ENCODE assay signal across 8 mouse cellular contexts in the genomic region with DNA sequence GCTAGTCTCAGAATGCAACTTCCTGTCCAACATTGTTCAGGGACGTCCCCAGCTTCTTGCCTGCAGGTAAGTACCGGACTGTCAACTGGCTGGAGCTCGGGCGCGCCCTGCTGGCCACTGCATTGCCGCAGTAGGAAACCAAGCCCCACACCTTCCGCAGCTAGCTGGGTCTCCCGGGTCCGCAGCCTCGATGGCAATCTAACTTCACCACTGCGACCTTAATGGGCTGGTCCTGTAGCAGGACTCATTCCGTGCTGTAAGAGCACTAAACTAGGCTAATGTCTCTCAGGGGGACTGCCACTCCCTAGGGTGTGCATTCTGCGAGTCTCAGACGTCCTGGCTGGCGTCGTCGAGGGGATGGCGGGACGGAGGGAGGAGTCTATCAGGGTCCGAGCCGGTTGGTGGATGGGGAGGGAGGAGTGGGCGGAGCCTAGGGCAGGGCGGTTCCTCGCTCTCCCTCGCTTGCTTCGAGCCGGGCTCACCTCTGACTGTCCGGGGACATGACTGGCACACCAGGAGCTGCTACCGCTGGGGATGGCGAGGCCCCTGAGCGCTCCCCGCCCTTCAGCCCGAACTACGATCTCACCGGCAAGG. TPM values are rescaled to one million over a fixed set of nuclear protein-coding genes. Genes with fewer than 3 reads are reported as not detected.
DNase-seq lines count a peak whose midpoint lies in the region; ATAC-seq and TF ChIP-seq lines count a peak whose summit lies in the region.

No protein-coding gene starts in this region.

- H3K9ac ChIP-seq in forebrain, embryonic 13.5 days, result no peak overlapping the region; the same call in 1 of the 2 replicates

- 0 out of 2 replicates have a peak, but pooled peaks cover 3% of the 10 kb centered on the region for H3K9me3 ChIP-seq in forebrain, embryonic 13.5 days (replicated peaks)
- H3K9me3 ChIP-seq in hindbrain, embryonic 10.5 days, result 0 out of 2 replicates have a peak, but pooled peaks cover 4% of the 10 kb centered on the region

- peaks cover 40% of the 10 kb centered on the region for H3K27me3 ChIP-seq in forebrain, embryonic 13.5 days
- peaks cover 61% of the 10 kb centered on the region for H3K27me3 ChIP-seq in hindbrain, embryonic 10.5 days (ENCODE audit: insufficient read depth, poor library complexity, severe bottlenecking)

- H3K36me3 ChIP-seq in forebrain, embryonic 13.5 days (ENCODE audit: poor library complexity, severe bottlenecking), result no peaks in the 10 kb centered on the region
- H3K36me3 ChIP-seq in hindbrain, embryonic 10.5 days, result no peaks in the 10 kb centered on the region

- TF ChIP-seq CTCF in left cerebral cortex, adult 2 months (IDR thresholded peaks at IDR 0.05), result peak; percentile 74

- WGBS in forebrain, embryonic 13.5 days, result 1% methylated on average over 32 of the region's 35 CpGs
- 2% methylated on average over 35 of the region's 35 CpGs for WGBS in hindbrain, embryonic 10.5 days

- no peak overlapping the region for H3K27ac ChIP-seq in forebrain, embryonic 13.5 days
- no peak overlapping the region for H3K27ac ChIP-seq in hindbrain, embryonic 10.5 days
- no peak overlapping the region for H3K27ac ChIP-seq in left cerebral cortex, adult 2 months

- peaks cover 24% of the 10 kb centered on the region for H3K4me1 ChIP-seq in forebrain, embryonic 13.5 days
- peaks cover 48% of the 10 kb centered on the region for H3K4me1 ChIP-seq in hindbrain, embryonic 10.5 days (replicated peaks)

- peak; percentile 67 for ATAC-seq in forebrain, embryonic 13.5 days
- peak; percentile 91 for ATAC-seq in megakaryocyte, adult 5-6 weeks (ENCODE audit: poor library complexity, severe bottlenecking)

- intact Hi-C loops in left cerebral cortex, adult 2 months (cut with DNase I), result no loop called here

- peak overlapping the region; percentile 51 for H3K4me2 ChIP-seq in forebrain, embryonic 13.5 days

- peak overlapping the region; percentile 31 for H3K4me3 ChIP-seq in forebrain, embryonic 13.5 days
- peak overlapping the region; percentile 42 for H3K4me3 ChIP-seq in hindbrain, embryonic 10.5 days
- H3K4me3 ChIP-seq in left cerebral cortex, adult 2 months, result no peak overlapping the region

- peak; percentile 58 for DNase-seq in NIH3T3 (ENCODE audit: low read depth)
- peak; percentile 62 for DNase-seq in c-Kit-positive CD71-positive TER-119-positive erythroid progenitor cells, embryonic 14.5 days (ENCODE audit: low spot score)
- DNase-seq in hindbrain, embryonic 10.5 days (ENCODE audit: low spot score), result peak; percentile 80
- peak; percentile 63 to 66 for DNase-seq in left cerebral cortex, adult 2 months (ENCODE audit: extremely low spot score in 1 of 2, low spot score in 2 of 2)
- peak; percentile 56 to 70 for DNase-seq in right cerebral cortex, postnatal 10 days (ENCODE audit: low spot score in 2 of 2)
- peak; percentile 57 to 79 for DNase-seq in urinary bladder, postnatal 4 days (ENCODE audit: low spot score in 2 of 2)

RNA-seq across cellular contexts. Expression of gene Slc9a3r1, which starts 9.3 kb away (rescaled TPM):
- polyA plus RNA-seq in forebrain, embryonic 13.5 days (2015; fragmentation: Nextera tagmentation; extraction: Ambion mirVana), result 28.8 TPM in 2 replicates
- 39.6 and 49.8 TPM in 2 replicates for polyA plus RNA-seq in hindbrain, embryonic 10.5 days (2016; fragmentation: Nextera tagmentation; extraction: Ambion mirVana)
- total RNA-seq in left cerebral cortex, adult 2 months (2021), result 10 to 100 TPM; 68.8 to 75.2 TPM
- total RNA-seq in megakaryocyte, adult 5-6 weeks (2015), result 77.6 and 92.0 TPM in 2 replicates
- total RNA-seq in megakaryocyte, adult 5-6 weeks (2017), result 87.5 and 88.7 TPM in 2 replicates

RNA-seq across cellular contexts. Expression of gene Cd300lf, which starts 20.0 kb away (rescaled TPM):
- 0.11 TPM in 1 of 2 replicates, not detected in the other for polyA plus RNA-seq in forebrain, embryonic 13.5 days (2015; fragmentation: Nextera tagmentation; extraction: Ambion mirVana)
- polyA plus RNA-seq in hindbrain, embryonic 10.5 days (2016; fragmentation: Nextera tagmentation; extraction: Ambion mirVana), result 0.11 TPM in 1 of 2 replicates, not detected in the other
- total RNA-seq in left cerebral cortex, adult 2 months (2021), result under 1 TPM in 1 of 2 experiments, not detected in 1; 0.58 TPM
- 22.9 and 25.7 TPM in 2 replicates for total RNA-seq in megakaryocyte, adult 5-6 weeks (2015)
- 28.1 and 46.6 TPM in 2 replicates for total RNA-seq in megakaryocyte, adult 5-6 weeks (2017)

RNA-seq across cellular contexts. Expression of gene Tmem104, which starts 33.5 kb away (rescaled TPM):
- polyA plus RNA-seq in forebrain, embryonic 13.5 days (2015; fragmentation: Nextera tagmentation; extraction: Ambion mirVana), result 7.8 and 9.2 TPM in 2 replicates
- 6.9 and 10.6 TPM in 2 replicates for polyA plus RNA-seq in hindbrain, embryonic 10.5 days (2016; fragmentation: Nextera tagmentation; extraction: Ambion mirVana)
- 10 to 100 TPM; 16.2 to 16.8 TPM for total RNA-seq in left cerebral cortex, adult 2 months (2021)
- 23.9 and 25.7 TPM in 2 replicates for total RNA-seq in megakaryocyte, adult 5-6 weeks (2015)
- total RNA-seq in megakaryocyte, adult 5-6 weeks (2017), result 6.1 and 8.7 TPM in 2 replicates

RNA-seq across cellular contexts. Expression of gene Nat9, which starts 33.9 kb away (rescaled TPM):
- polyA plus RNA-seq in forebrain, embryonic 13.5 days (2015; fragmentation: Nextera tagmentation; extraction: Ambion mirVana), result 18.2 and 20.3 TPM in 2 replicates
- 18.7 and 24.3 TPM in 2 replicates for polyA plus RNA-seq in hindbrain, embryonic 10.5 days (2016; fragmentation: Nextera tagmentation; extraction: Ambion mirVana)
- total RNA-seq in left cerebral cortex, adult 2 months (2021), result 10 to 100 TPM; 23.1 to 25.6 TPM
- total RNA-seq in megakaryocyte, adult 5-6 weeks (2015), result 16.1 and 17.7 TPM in 2 replicates
- 23.9 and 36.1 TPM in 2 replicates for total RNA-seq in megakaryocyte, adult 5-6 weeks (2017)

Comparison
In these comparisons a context has a peak if more than half of its experiments do, and no peak if none do; other contexts are left out.
1. RNA of gene Cd300lf, which starts 20.0 kb away (total RNA-seq): 22.9 to 46.6 TPM in megakaryocyte, adult 5-6 weeks; 0.58 TPM in left cerebral cortex, adult 2 months; every median in the first group is over 10 times any median in the second.
2. Peak in every context shown above with its lines, with median percentiles within 50 percentile points of each other: DNase-seq.